Mouse (Mus musculus) myocyte (in vitro differentiated cells): ENCODE measurements at regions not wholly inside any gene's neighbourhood (a gene's known extent, or its start where the extent isn't known, plus 50 kb on each side); places are given as distances from the start of the nearest gene placed in this dataset.

Experiments
- H3K27me3 ChIP-seq: one replicate; pipeline ENCODE4 v1.6.1; 2011; ENCODE audit not compliant: control insufficient read depth, insufficient read depth, insufficient read length
- H3K36me3 ChIP-seq: one replicate; pipeline ENCODE4 v1.6.1; 2011; ENCODE audit not compliant: control insufficient read depth, insufficient read depth
- H3K4me2 ChIP-seq: one replicate; pipeline ENCODE4 v1.6.1; 2011; ENCODE audit warnings: low read depth, control low read depth
- H3K4me3 ChIP-seq: one replicate; pipeline ENCODE4 v1.5.1; 2011; ENCODE audit warnings: mild to moderate bottlenecking, control low read depth, moderate library complexity
- H3K79me2 ChIP-seq: one replicate; pipeline ENCODE4 v1.6.1; 2011; ENCODE audit not compliant: control insufficient read depth, insufficient read depth
- H3ac ChIP-seq: one replicate; pipeline ENCODE4 v1.6.1; 2011; ENCODE audit not compliant: control insufficient read depth, insufficient read length
- CEBPB ChIP-seq: IDR thresholded peaks from 2 replicates; pipeline ENCODE4 v1.6.1; 2011; ENCODE audit warnings: mild to moderate bottlenecking, moderate library complexity; ENCODE audit not compliant: poor library complexity, insufficient read depth, severe bottlenecking
- E2F4 ChIP-seq: IDR thresholded peaks from one replicate; pipeline ENCODE4 v1.6.1; 2011; ENCODE audit warnings: mild to moderate bottlenecking, control low read depth, moderate library complexity; ENCODE audit not compliant: insufficient read depth
- MAX ChIP-seq: IDR thresholded peaks from one replicate; pipeline ENCODE4 v1.6.1; 2011; ENCODE audit warnings: low read depth, mild to moderate bottlenecking, control low read depth
- MYOD1 ChIP-seq, 3 experiments: IDR thresholded peaks; one replicate each; pipeline ENCODE4 v1.6.1; 2011; ENCODE audit warnings: control low read depth in 2 of 3, low read depth in 2 of 3, mild to moderate bottlenecking in 2 of 3, moderate library complexity in 1 of 3; ENCODE audit not compliant: insufficient read length in 2 of 3, control insufficient read depth in 1 of 3
- MYOG ChIP-seq, 3 experiments: IDR thresholded peaks; one replicate each; pipeline ENCODE4 v1.6.1; 2011; ENCODE audit warnings: control low read depth in 2 of 3, low read depth in 2 of 3, mild to moderate bottlenecking in 2 of 3; ENCODE audit not compliant: insufficient read length in 2 of 3, control insufficient read depth in 1 of 3, insufficient read depth in 1 of 3
- POLR2A ChIP-seq: IDR thresholded peaks from one replicate; pipeline ENCODE4 v1.6.1; 2011; ENCODE audit warnings: low read depth, mild to moderate bottlenecking, control low read depth, moderate library complexity; ENCODE audit not compliant: insufficient read length
- POLR2AphosphoS2 ChIP-seq: IDR thresholded peaks from one replicate; pipeline ENCODE4 v1.6.1; 2011; ENCODE audit warnings: low read depth, control low read depth; ENCODE audit not compliant: insufficient read length
- REST ChIP-seq: IDR thresholded peaks from one replicate; pipeline ENCODE4 v1.6.1; 2011; ENCODE audit warnings: mild to moderate bottlenecking, control low read depth, moderate library complexity; ENCODE audit not compliant: insufficient read depth, insufficient read length
- SRF ChIP-seq: IDR thresholded peaks from one replicate; pipeline ENCODE4 v1.6.1; 2011; ENCODE audit warnings: low read depth; ENCODE audit not compliant: control insufficient read depth, insufficient read length
- TCF12 ChIP-seq: IDR thresholded peaks from one replicate; pipeline ENCODE4 v1.6.1; 2011; ENCODE audit warnings: mild to moderate bottlenecking, control low read depth; ENCODE audit not compliant: poor library complexity, insufficient read depth, severe bottlenecking
- TCF3 ChIP-seq: IDR thresholded peaks from one replicate; pipeline ENCODE4 v1.6.1; 2011; ENCODE audit warnings: low read depth, control low read depth; ENCODE audit not compliant: insufficient read length
- USF1 ChIP-seq: IDR thresholded peaks from one replicate; pipeline ENCODE4 v1.6.1; 2011; ENCODE audit warnings: low read depth, mild to moderate bottlenecking, control low read depth, moderate library complexity

- Histone ChIP-seq H3K36me3 (no peaks in the 10 kb centered on the region), H3K27me3 (no peaks in the 10 kb centered on the region), H3ac (no peak overlapping the region), H3K4me2 (no peak overlapping the region), H3K79me2 (no peaks in the 10 kb centered on the region), H3K4me3 (no peak overlapping the region)
- TF ChIP-seq POLR2A (no peak), MAX (no peak)
These were observed 1223.0 kb downstream of the Dnajb9 start for GRCm38 (mm10) chr12:42987018-42987606.

GRCm38 (mm10) chr12:42986505-42986904, 1223.6 kb downstream of the Dnajb9 start:
- Histone ChIP-seq H3ac (no peak overlapping the region), H3K36me3 (no peaks in the 10 kb centered on the region), H3K79me2 (no peaks in the 10 kb centered on the region), H3K4me3 (no peak overlapping the region), H3K4me2 (no peak overlapping the region), H3K27me3 (no peaks in the 10 kb centered on the region)
- TF ChIP-seq TCF12 (no peak), MYOG (IDR thresholded peaks at IDR 0.05; ENCODE audit: control insufficient read depth in 1 of 3, insufficient read depth in 1 of 3, insufficient read length in 2 of 3, low read depth in 2 of 3) (no peak), USF1 (no peak), POLR2AphosphoS2 (no peak), CEBPB (no peak), MAX (no peak), TCF3 (no peak)

DNA sequence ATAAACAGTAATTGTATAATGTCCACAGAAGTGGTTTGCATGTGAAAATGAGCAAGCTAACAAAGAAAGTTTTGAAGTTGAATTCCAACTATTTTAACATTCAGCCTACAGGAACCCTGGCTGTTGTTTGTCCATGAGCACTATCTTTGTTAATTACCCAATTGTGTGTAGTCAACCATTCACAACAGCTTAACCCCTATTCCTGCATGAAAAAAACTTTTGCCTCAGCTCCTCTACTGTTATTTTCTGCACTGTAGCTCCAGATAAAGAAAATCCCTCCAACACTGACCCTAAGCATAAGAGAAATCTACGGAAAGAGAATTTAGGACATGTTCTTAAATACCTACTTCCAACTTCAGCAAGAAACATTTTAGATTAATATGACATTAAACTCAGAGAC, 1224.0 kb downstream of the Dnajb9 start:
- no peaks in the 10 kb centered on the region for H3K36me3 ChIP-seq
- no peak overlapping the region for H3K4me3 ChIP-seq
- H3K27me3 ChIP-seq, result no peaks in the 10 kb centered on the region
- no peak for TF ChIP-seq MAX
- TF ChIP-seq POLR2AphosphoS2, result no peak
- no peak for TF ChIP-seq USF1
- H3K79me2 ChIP-seq, result no peaks in the 10 kb centered on the region
- H3ac ChIP-seq, result no peak overlapping the region
- H3K4me2 ChIP-seq, result no peak overlapping the region

- Histone ChIP-seq H3K4me3 (no peak overlapping the region), H3ac (no peak overlapping the region), H3K27me3 (no peaks in the 10 kb centered on the region), H3K36me3 (no peaks in the 10 kb centered on the region), H3K4me2 (no peak overlapping the region), H3K79me2 (no peaks in the 10 kb centered on the region)
- TF ChIP-seq SRF, result no peak
- TF ChIP-seq CEBPB, result no peak
- TF ChIP-seq POLR2AphosphoS2, result no peak
- TF ChIP-seq USF1, result no peak
These were observed 1231.3 kb downstream of the Dnajb9 start for GRCm38 (mm10) chr12:42978828-42979227.

DNA sequence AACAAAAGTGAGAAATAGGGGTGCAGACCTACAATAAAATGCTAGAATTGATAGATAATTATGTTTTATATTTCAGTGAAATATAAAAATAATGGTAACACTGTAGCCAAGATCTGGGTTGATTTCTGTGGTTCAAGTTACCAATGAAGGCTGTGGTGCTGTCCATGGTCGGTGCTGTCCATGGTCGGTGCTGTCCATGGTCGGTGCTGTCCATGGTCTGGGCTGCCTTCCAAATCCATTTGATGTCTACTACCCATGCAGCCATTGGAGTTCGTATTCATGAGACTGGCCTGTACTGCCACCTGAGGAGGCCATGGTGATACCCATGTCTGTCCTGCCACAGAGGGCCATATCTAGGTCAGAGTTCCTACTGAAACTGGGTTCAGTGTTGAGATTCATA, 1237.4 kb downstream of the Dnajb9 start:
- Histone ChIP-seq H3K4me2 (no peak overlapping the region), H3K36me3 (no peaks in the 10 kb centered on the region), H3K4me3 (no peak overlapping the region), H3ac (no peak overlapping the region), H3K27me3 (no peaks in the 10 kb centered on the region), H3K79me2 (no peaks in the 10 kb centered on the region)
- no peak for TF ChIP-seq TCF3
- no peak for TF ChIP-seq USF1
- TF ChIP-seq E2F4, result no peak
- no peak for TF ChIP-seq MAX
- peak; percentile 91 for TF ChIP-seq REST
- TF ChIP-seq TCF12, result no peak

- Histone ChIP-seq H3K4me2 (no peak overlapping the region), H3K4me3 (no peak overlapping the region), H3K79me2 (no peaks in the 10 kb centered on the region), H3K27me3 (no peaks in the 10 kb centered on the region), H3ac (no peak overlapping the region), H3K36me3 (no peaks in the 10 kb centered on the region)
- no peak for TF ChIP-seq REST
- TF ChIP-seq TCF3, result no peak
- no peak for TF ChIP-seq POLR2AphosphoS2
- no peak for TF ChIP-seq TCF12
- no peak for TF ChIP-seq E2F4
- TF ChIP-seq POLR2A, result no peak
- no peak for TF ChIP-seq USF1
- TF ChIP-seq MAX, result no peak
- TF ChIP-seq SRF, result no peak
- TF ChIP-seq MYOG (IDR thresholded peaks at IDR 0.05; ENCODE audit: control insufficient read depth in 1 of 3, insufficient read depth in 1 of 3, insufficient read length in 2 of 3, low read depth in 2 of 3), result no peak
- TF ChIP-seq CEBPB, result no peak
- no peak for TF ChIP-seq MYOD1 (IDR thresholded peaks at IDR 0.05; ENCODE audit: control insufficient read depth in 1 of 3, insufficient read length in 2 of 3, low read depth in 2 of 3)
These were observed 1248.6 kb downstream of the Dnajb9 start for GRCm38 (mm10) chr12:42961535-42961934.
